Mouse (Mus musculus): ENCODE measurements around the gene Otp.

DNA sequence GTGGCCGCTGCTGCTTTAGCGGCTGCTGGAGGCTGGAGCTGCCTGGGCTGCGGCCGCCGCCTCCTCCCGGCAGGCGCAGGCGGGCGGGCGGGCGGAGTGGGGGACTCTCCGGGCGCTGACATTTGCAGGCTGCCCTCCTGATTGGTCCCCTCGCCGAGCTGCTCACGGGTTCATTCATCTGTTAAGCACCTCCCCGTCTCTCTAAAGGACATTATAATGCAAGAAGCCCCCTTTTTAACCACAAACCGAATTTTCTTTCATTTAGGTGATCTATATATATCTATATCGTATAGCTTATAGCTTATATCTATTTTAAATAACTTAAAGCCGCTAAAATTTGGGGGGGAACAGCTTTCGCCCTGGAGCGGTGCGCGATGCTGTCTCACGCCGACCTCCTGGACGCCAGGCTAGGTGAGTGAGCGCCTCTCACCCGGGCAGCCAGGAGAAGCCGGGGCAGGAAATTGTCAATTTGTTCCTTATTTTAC lies at the start of gene Otp:
- TF ChIP-seq POLR2A (IDR thresholded peaks at IDR 0.05; ENCODE audit: low read depth, low read length) (no peak), CTCF (IDR thresholded peaks at IDR 0.05; ENCODE audit: borderline replicate concordance, insufficient read depth, low read length) (no peak)
